Mouse (Mus musculus): Measurements from ENCODE around the gene Gon4l. TPM values are rescaled to one million over a fixed set of nuclear protein-coding genes. Genes with fewer than 3 reads are reported as not detected.
"Not testable (repeated sequence)": the region's sequence is repeated elsewhere in the genome, so short reads cannot be mapped to it uniquely, and the experiment has no call there.

Gene Gon4l
- 26.4 and 29.3 TPM in 2 replicates for total RNA-seq (2012; rRNA removed)
- total RNA-seq (2014; rRNA removed) = 15.9 and 16.5 TPM in 2 replicates
- 32.9 and 35.5 TPM in 2 replicates for polyA plus RNA-seq (2012; ENCODE audit: insufficient read length, low read depth)

- peaks cover 3 to 13% of the 10 kb centered on the region in 2 experiments; a peak in 3 of 4 replicates for H3K4me1 ChIP-seq (ENCODE audit: control insufficient read depth in 1 of 2, insufficient read depth in 2 of 2)
- peak; percentile 76 for DNase-seq (ENCODE audit: extremely low read depth)
- H3K27ac ChIP-seq (ENCODE audit: insufficient read depth, low read depth) = peak within 1 kb of the TSS; percentile 68
- H3K27me3 ChIP-seq (replicated peaks); dilution Hi-C loops (cut with MboI; ENCODE audit: extremely low pct_ligation_motif_present, extremely low pct_unique_long_range_greater_than_20kb, low sequenced_read_pairs); in situ Hi-C loops (cut with MboI; ENCODE audit: low pct_ligation_motif_present, low pct_unique_long_range_greater_than_20kb, low sequenced_read_pairs); H3K9me3 ChIP-seq (replicated peaks; ENCODE audit: low read length): not testable (repeated sequence)
- H3K4me2 ChIP-seq (ENCODE audit: insufficient read depth, low read depth, poor library complexity, severe bottlenecking) = peak within 1 kb of the TSS; percentile 90; the same call in 1 of the 2 replicates
- peaks cover 17% of the 10 kb centered on the region for H3K79me2 ChIP-seq (replicated peaks; ENCODE audit: control insufficient read depth, extremely low read depth, insufficient read depth, poor library complexity, severe bottlenecking)
- H3K4me3 ChIP-seq (replicated peaks in 1 of 3; ENCODE audit: low read depth in 2 of 3, low read length in 2 of 3, poor library complexity in 1 of 3) = peak within 1 kb of the TSS; percentile 35 to 83 (median 51)
- TF ChIP-seq POLR2A (IDR thresholded peaks at IDR 0.05; ENCODE audit: low read depth, low read length) = peak; percentile 70
- 0 out of 2 replicates have a peak, but pooled peaks have one; percentile 17 for TF ChIP-seq TBP (conservative IDR thresholded peaks at IDR 0.05; ENCODE audit: low read depth, low read length)
- TF ChIP-seq NRF1 (IDR thresholded peaks at IDR 0.05; ENCODE audit: low read depth, low read length) = peak; percentile 67
- peak; percentile 48; the same call in 1 of the 2 replicates for TF ChIP-seq HCFC1 (IDR thresholded peaks at IDR 0.05; ENCODE audit: low read depth, low read length)
- H3K36me3 ChIP-seq (replicated peaks in 1 of 2; ENCODE audit: control insufficient read depth in 1 of 2, insufficient read depth in 1 of 2, low read length in 1 of 2) = peaks cover 10 to 13% of the 10 kb centered on the region in 2 experiments
- H3K9ac ChIP-seq (ENCODE audit: insufficient read depth, low read depth) = peak within 1 kb of the TSS; percentile 93
Observed at GRCm38 (mm10) chr3:88834951-88835491, at the start of gene Gon4l. TSS of gene Gon4l (plus strand) at chr3:88835231.

DNA sequence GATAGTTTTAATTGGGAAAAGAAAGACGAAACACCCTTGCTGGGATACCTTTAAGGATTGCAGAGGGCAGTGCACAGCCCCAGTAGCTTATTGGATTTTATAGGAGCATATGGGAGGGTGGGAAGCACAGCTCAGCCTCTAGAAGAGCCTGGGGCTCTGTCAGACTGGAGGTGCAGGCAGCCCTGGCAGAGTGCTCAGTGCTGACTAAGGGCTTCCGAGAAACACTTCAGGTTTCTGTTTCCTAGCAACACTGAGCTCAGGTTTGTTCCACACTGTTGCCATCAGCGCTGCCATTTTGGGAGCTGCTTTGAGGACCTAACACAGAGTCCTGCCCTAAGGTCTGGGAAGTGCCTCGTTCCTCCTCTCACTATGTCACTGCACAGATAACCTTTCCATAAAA lies 48.7 kb upstream of the Gon4l start:
- H3K27ac ChIP-seq (ENCODE audit: insufficient read depth, low read depth); in situ Hi-C loops (cut with MboI; ENCODE audit: low pct_ligation_motif_present, low pct_unique_long_range_greater_than_20kb, low sequenced_read_pairs); DNase-seq (ENCODE audit: extremely low read depth); H3K4me1 ChIP-seq (ENCODE audit: control insufficient read depth in 1 of 2, insufficient read depth in 2 of 2); H3K9me3 ChIP-seq (replicated peaks; ENCODE audit: low read length); H3K4me3 ChIP-seq (replicated peaks in 1 of 3; ENCODE audit: low read depth in 2 of 3, low read length in 2 of 3, poor library complexity in 1 of 3); dilution Hi-C loops (cut with MboI; ENCODE audit: extremely low pct_ligation_motif_present, extremely low pct_unique_long_range_greater_than_20kb, low sequenced_read_pairs); H3K4me2 ChIP-seq (ENCODE audit: insufficient read depth, low read depth, poor library complexity, severe bottlenecking); H3K9ac ChIP-seq (ENCODE audit: insufficient read depth, low read depth); H3K27me3 ChIP-seq (replicated peaks): not testable (repeated sequence)
- peaks cover 11 to 13% of the 10 kb centered on the region in 2 experiments for H3K36me3 ChIP-seq (replicated peaks in 1 of 2; ENCODE audit: control insufficient read depth in 1 of 2, insufficient read depth in 1 of 2, low read length in 1 of 2)
- peaks cover 10% of the 10 kb centered on the region; the same call in 1 of the 2 replicates for H3K79me2 ChIP-seq (replicated peaks; ENCODE audit: control insufficient read depth, extremely low read depth, insufficient read depth, poor library complexity, severe bottlenecking)

- H3K27ac ChIP-seq (ENCODE audit: insufficient read depth, low read depth); H3K4me3 ChIP-seq (replicated peaks in 1 of 3; ENCODE audit: low read depth in 2 of 3, low read length in 2 of 3, poor library complexity in 1 of 3); H3K9ac ChIP-seq (ENCODE audit: insufficient read depth, low read depth); H3K27me3 ChIP-seq (replicated peaks); H3K9me3 ChIP-seq (replicated peaks; ENCODE audit: low read length); H3K4me2 ChIP-seq (ENCODE audit: insufficient read depth, low read depth, poor library complexity, severe bottlenecking); in situ Hi-C loops (cut with MboI; ENCODE audit: low pct_ligation_motif_present, low pct_unique_long_range_greater_than_20kb, low sequenced_read_pairs); H3K4me1 ChIP-seq (ENCODE audit: control insufficient read depth in 1 of 2, insufficient read depth in 2 of 2); DNase-seq (ENCODE audit: extremely low read depth); dilution Hi-C loops (cut with MboI; ENCODE audit: extremely low pct_ligation_motif_present, extremely low pct_unique_long_range_greater_than_20kb, low sequenced_read_pairs): not testable (repeated sequence)
- Histone ChIP-seq H3K79me2 (replicated peaks; ENCODE audit: control insufficient read depth, extremely low read depth, insufficient read depth, poor library complexity, severe bottlenecking) (peaks cover 10% of the 10 kb centered on the region; the same call in 1 of the 2 replicates), H3K36me3 (replicated peaks in 1 of 2; ENCODE audit: control insufficient read depth in 1 of 2, insufficient read depth in 1 of 2, low read length in 1 of 2) (peaks cover 11 to 13% of the 10 kb centered on the region in 2 experiments)
Observed at GRCm38 (mm10) chr3:88786805-88787204, 48.2 kb upstream of the Gon4l start.

GRCm38 (mm10) chr3:88788033-88788432 lies 47.0 kb upstream of the Gon4l start:
- H3K4me3 ChIP-seq (replicated peaks in 1 of 3; ENCODE audit: low read depth in 2 of 3, low read length in 2 of 3, poor library complexity in 1 of 3); H3K27me3 ChIP-seq (replicated peaks); H3K9ac ChIP-seq (ENCODE audit: insufficient read depth, low read depth); H3K27ac ChIP-seq (ENCODE audit: insufficient read depth, low read depth); H3K4me1 ChIP-seq (ENCODE audit: control insufficient read depth in 1 of 2, insufficient read depth in 2 of 2); H3K4me2 ChIP-seq (ENCODE audit: insufficient read depth, low read depth, poor library complexity, severe bottlenecking); in situ Hi-C loops (cut with MboI; ENCODE audit: low pct_ligation_motif_present, low pct_unique_long_range_greater_than_20kb, low sequenced_read_pairs); dilution Hi-C loops (cut with MboI; ENCODE audit: extremely low pct_ligation_motif_present, extremely low pct_unique_long_range_greater_than_20kb, low sequenced_read_pairs); DNase-seq (ENCODE audit: extremely low read depth); H3K9me3 ChIP-seq (replicated peaks; ENCODE audit: low read length): not testable (repeated sequence)
- peaks cover 11 to 13% of the 10 kb centered on the region in 2 experiments for H3K36me3 ChIP-seq (replicated peaks in 1 of 2; ENCODE audit: control insufficient read depth in 1 of 2, insufficient read depth in 1 of 2, low read length in 1 of 2)
- H3K79me2 ChIP-seq (replicated peaks; ENCODE audit: control insufficient read depth, extremely low read depth, insufficient read depth, poor library complexity, severe bottlenecking) = peaks cover 10% of the 10 kb centered on the region; the same call in 1 of the 2 replicates

All from CH12.LX (cell line).